Mouse (Mus musculus) intestine, embryonic 14.5 days (tissue): ENCODE data around the gene Trio. TPM values are rescaled to one million over a fixed set of nuclear protein-coding genes. Genes with fewer than 3 reads are reported as not detected.

ENCODE experiments used
- ATAC-seq: fragments of 200-750 bp; cut with Nextera tagmentation; replicated peaks from 2 replicates; pipeline ENCODE4 v1.8.0; 2017; ENCODE audit warnings: low read depth, moderate number of reproducible peaks, moderate TSS enrichment, moderate library complexity; ENCODE audit not compliant: low FRiP score, low TSS enrichment
- DNase-seq: peaks from one replicate; pipeline ENCODE4 v3.0.0-alpha.2; 2018; ENCODE audit warnings: low spot score
- H3K27ac ChIP-seq: fragments of 300-500 bp; sonication (generic); 2 replicates; pipeline ENCODE4 v1.5.1; 2014; ENCODE audit warnings: low read depth, mild to moderate bottlenecking, control low read depth
- H3K27me3 ChIP-seq: fragments of 300-500 bp; sonication (generic); replicated peaks from 2 replicates; pipeline ENCODE4 v1.6.1; 2014; ENCODE audit warnings: low read length, control low read depth; ENCODE audit not compliant: control insufficient read depth, insufficient read depth
- H3K36me3 ChIP-seq: fragments of 300-500 bp; sonication (generic); 2 replicates; pipeline ENCODE4 v1.6.1; 2014; ENCODE audit warnings: low read length, control low read depth; ENCODE audit not compliant: control insufficient read depth, insufficient read depth
- H3K4me1 ChIP-seq: fragments of 300-500 bp; sonication (generic); replicated peaks from 2 replicates; pipeline ENCODE4 v1.6.1; 2014; ENCODE audit warnings: low read length, control low read depth, mixed read lengths; ENCODE audit not compliant: control insufficient read depth, insufficient read depth
- H3K4me2 ChIP-seq: fragments of 300-500 bp; sonication (generic); 2 replicates; pipeline ENCODE4 v1.6.1; 2014; ENCODE audit warnings: low read length
- H3K4me3 ChIP-seq: fragments of 300-500 bp; sonication (generic); 2 replicates; pipeline ENCODE4 v1.5.1; 2014; ENCODE audit warnings: low read depth, low read length, control low read depth, mixed read lengths
- H3K9ac ChIP-seq: fragments of 300-500 bp; sonication (generic); 2 replicates; pipeline ENCODE4 v1.6.1; 2014; ENCODE audit warnings: mild to moderate bottlenecking, low read length
- H3K9me3 ChIP-seq: fragments of 300-500 bp; sonication (generic); 2 replicates; pipeline ENCODE4 v1.6.1; 2016; ENCODE audit warnings: low read length, control low read depth; ENCODE audit not compliant: control insufficient read depth
- WGBS: fragments of 180-500 bp; shearing (Covaris S2); extraction: QIAGEN DNeasy Blood & Tissue Kit; methylation state at CpG from one replicate; pipeline ENCODE4 v1.1.7; 2014; 5-methylcytosine and 5-hydroxymethylcytosine counted together
- polyA plus RNA-seq: library from polyadenylated mRNA; unstranded; fragments of >200 nt; fragmentation: Nextera tagmentation; extraction: Ambion mirVana; gene quantifications from 2 replicates; pipeline ENCODE4 v1.2.1, GENCODE M21; 2014

Gene Trio
- polyA plus RNA-seq, 1 experiment from 2014 or later = 34.7 TPM

GRCm38 (mm10) chr15:27806219-27806618 lies 219.4 kb downstream of the Trio start:
- Histone ChIP-seq H3K36me3 (peaks cover 24% of the 10 kb centered on the region), H3K4me3 (no peak overlapping the region)

GRCm38 (mm10) chr15:27805654-27806053 lies 220.0 kb downstream of the Trio start:
- Histone ChIP-seq H3K4me3 (no peak overlapping the region), H3K9ac (no peak overlapping the region), H3K4me2 (no peak overlapping the region), H3K27ac (peak overlapping the region; percentile 52), H3K9me3 (no peaks in the 10 kb centered on the region), H3K36me3 (peaks cover 24% of the 10 kb centered on the region), H3K4me1 (peaks cover 70% of the 10 kb centered on the region), H3K27me3 (no peaks in the 10 kb centered on the region)
- 76% methylated on average over 16 of the region's 16 CpGs for WGBS
- DNase-seq = no peak
- ATAC-seq = no peak

More at GRCm38 (mm10) chr15:27806219-27806618, 219.4 kb downstream of the Trio start:
- Histone ChIP-seq H3K9me3 (no peaks in the 10 kb centered on the region), H3K4me1 (peaks cover 73% of the 10 kb centered on the region), H3K4me2 (no peak overlapping the region; the same call in 1 of the 2 replicates), H3K27ac (peak overlapping the region; percentile 52), H3K27me3 (no peaks in the 10 kb centered on the region), H3K9ac (no peak overlapping the region)
- 39% methylated on average over 10 of the region's 10 CpGs for WGBS
- DNase-seq = no peak
- ATAC-seq = no peak

- H3K9me3 ChIP-seq = no peaks in the 10 kb centered on the region
- H3K27ac ChIP-seq = no peak overlapping the region
- 44% methylated on average over 14 of the region's 14 CpGs for WGBS
- no peak for ATAC-seq
- H3K9ac ChIP-seq = no peak overlapping the region
- H3K4me1 ChIP-seq = peaks cover 58% of the 10 kb centered on the region
- H3K27me3 ChIP-seq = no peaks in the 10 kb centered on the region
- peaks cover 30% of the 10 kb centered on the region for H3K36me3 ChIP-seq
- no peak overlapping the region for H3K4me2 ChIP-seq
- H3K4me3 ChIP-seq = no peak overlapping the region
- DNase-seq = no peak
Observed at GRCm38 (mm10) chr15:27804447-27804846, 221.2 kb downstream of the Trio start.

- no peak overlapping the region for H3K27ac ChIP-seq
- no peak overlapping the region for H3K9ac ChIP-seq
- ATAC-seq = no peak
- H3K9me3 ChIP-seq = no peaks in the 10 kb centered on the region
- H3K36me3 ChIP-seq = peaks cover 30% of the 10 kb centered on the region
- DNase-seq = no peak
- H3K27me3 ChIP-seq = no peaks in the 10 kb centered on the region
- peaks cover 52% of the 10 kb centered on the region for H3K4me1 ChIP-seq
- no peak overlapping the region for H3K4me2 ChIP-seq
- H3K4me3 ChIP-seq = no peak overlapping the region
- WGBS = 74% methylated on average over 18 of the region's 18 CpGs
Observed at GRCm38 (mm10) chr15:27803568-27804345, 221.9 kb downstream of the Trio start.

GRCm38 (mm10) chr15:27802243-27802642 lies 223.4 kb downstream of the Trio start:
- Histone ChIP-seq H3K27me3 (no peaks in the 10 kb centered on the region), H3K27ac (peak overlapping the region; percentile 29), H3K4me1 (peaks cover 45% of the 10 kb centered on the region), H3K9ac (no peak overlapping the region), H3K9me3 (no peaks in the 10 kb centered on the region), H3K36me3 (peaks cover 38% of the 10 kb centered on the region), H3K4me2 (no peak overlapping the region), H3K4me3 (no peak overlapping the region)
- DNase-seq (no peak), ATAC-seq (no peak)
- WGBS = 55% methylated on average over 12 of the region's 12 CpGs

GRCm38 (mm10) chr15:27801177-27801576 lies 224.5 kb downstream of the Trio start:
- H3K36me3 ChIP-seq = peaks cover 38% of the 10 kb centered on the region
- H3K9me3 ChIP-seq = no peaks in the 10 kb centered on the region
- H3K9ac ChIP-seq = no peak overlapping the region
- H3K4me1 ChIP-seq = peaks cover 45% of the 10 kb centered on the region
- no peak for DNase-seq
- no peak overlapping the region for H3K4me2 ChIP-seq
- no peak for ATAC-seq
- H3K4me3 ChIP-seq = no peak overlapping the region
- no peaks in the 10 kb centered on the region for H3K27me3 ChIP-seq
- no peak overlapping the region for H3K27ac ChIP-seq
- 75% methylated on average over 4 of the region's 4 CpGs for WGBS

GRCm38 (mm10) chr15:27797480-27798155 lies 228.0 kb downstream of the Trio start:
- no peak overlapping the region for H3K9ac ChIP-seq
- peaks cover 23% of the 10 kb centered on the region for H3K36me3 ChIP-seq
- peaks cover 37% of the 10 kb centered on the region for H3K4me1 ChIP-seq
- no peaks in the 10 kb centered on the region for H3K9me3 ChIP-seq
- H3K27ac ChIP-seq = no peak overlapping the region
- no peak overlapping the region for H3K4me2 ChIP-seq
- WGBS = 69% methylated on average over 20 of the region's 20 CpGs
- no peak for DNase-seq
- no peak overlapping the region for H3K4me3 ChIP-seq
- no peaks in the 10 kb centered on the region for H3K27me3 ChIP-seq
- no peak for ATAC-seq

GRCm38 (mm10) chr15:27796868-27797222 lies 228.8 kb downstream of the Trio start:
- ATAC-seq = no peak
- no peaks in the 10 kb centered on the region for H3K9me3 ChIP-seq
- no peak for DNase-seq
- peak overlapping the region; percentile 30; the same call in 1 of the 2 replicates for H3K27ac ChIP-seq
- 62% methylated on average over 7 of the region's 7 CpGs for WGBS
- no peak overlapping the region for H3K9ac ChIP-seq
- no peak overlapping the region for H3K4me3 ChIP-seq
- H3K36me3 ChIP-seq = peaks cover 16% of the 10 kb centered on the region
- H3K4me2 ChIP-seq = no peak overlapping the region
- no peaks in the 10 kb centered on the region for H3K27me3 ChIP-seq
- peaks cover 36% of the 10 kb centered on the region for H3K4me1 ChIP-seq
